Mouse (Mus musculus): Measurements from ENCODE around the gene Nfasc.
A peak's percentile ranks its signal among the peaks of the same experiment; 100 is the strongest.

Nfasc gene

DNA sequence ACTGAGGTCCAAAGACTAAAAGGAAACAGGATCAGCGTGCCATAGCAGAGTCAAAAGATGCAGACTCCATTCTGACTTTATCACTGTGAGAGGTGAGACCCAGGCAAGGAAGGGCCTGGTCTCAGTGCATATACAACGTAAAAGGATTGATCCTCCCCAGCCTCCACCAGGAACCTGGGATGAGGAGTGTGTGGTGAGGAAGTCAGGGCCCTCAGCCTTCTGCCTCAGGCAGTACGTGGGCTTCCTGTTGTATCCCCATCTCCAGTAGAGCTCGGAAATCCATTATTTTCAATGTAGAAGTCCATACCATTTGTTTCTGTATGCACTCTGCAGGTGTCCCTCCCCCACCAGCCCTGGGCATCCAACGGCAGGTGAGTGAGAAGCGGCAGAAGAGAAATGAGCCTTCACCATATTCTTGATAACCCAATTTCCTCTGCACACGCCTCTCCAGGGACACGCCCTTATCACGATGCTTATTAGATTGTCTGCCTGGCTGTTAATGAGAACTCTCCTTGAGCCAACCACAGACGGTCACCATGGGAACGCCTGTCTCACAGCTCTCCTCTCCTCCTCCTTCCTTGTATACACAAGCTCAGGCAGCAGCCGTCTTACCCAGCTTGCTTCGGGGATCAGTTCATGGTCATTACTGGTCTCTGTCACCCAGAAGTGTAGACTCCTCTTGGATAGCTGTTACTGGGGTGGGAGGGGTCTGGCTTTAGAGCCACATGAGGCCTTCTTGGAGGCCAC, 100.4 kb downstream of the Nfasc start:
- no peak for DNase-seq

DNA sequence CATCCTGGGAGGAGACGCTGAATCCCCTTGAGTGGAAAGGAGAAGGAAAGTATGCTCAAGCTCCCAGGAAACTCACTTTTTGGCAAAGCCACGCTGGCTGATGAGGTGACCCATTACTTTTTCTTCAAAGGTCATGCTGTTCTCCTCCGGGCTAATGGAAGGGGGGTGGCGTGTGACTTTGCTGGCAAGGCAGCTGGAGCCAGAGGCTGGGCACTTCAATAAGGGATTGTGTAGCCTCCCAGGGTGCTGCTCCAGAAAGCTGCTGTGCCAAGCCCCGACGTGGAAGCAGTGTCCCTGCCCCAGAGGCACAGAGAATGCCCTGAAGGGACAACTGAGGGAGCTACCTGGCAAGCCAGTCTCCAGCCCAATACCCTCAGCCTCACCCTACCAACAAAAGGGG, 101.3 kb downstream of the Nfasc start:
- no peak for DNase-seq

DNA sequence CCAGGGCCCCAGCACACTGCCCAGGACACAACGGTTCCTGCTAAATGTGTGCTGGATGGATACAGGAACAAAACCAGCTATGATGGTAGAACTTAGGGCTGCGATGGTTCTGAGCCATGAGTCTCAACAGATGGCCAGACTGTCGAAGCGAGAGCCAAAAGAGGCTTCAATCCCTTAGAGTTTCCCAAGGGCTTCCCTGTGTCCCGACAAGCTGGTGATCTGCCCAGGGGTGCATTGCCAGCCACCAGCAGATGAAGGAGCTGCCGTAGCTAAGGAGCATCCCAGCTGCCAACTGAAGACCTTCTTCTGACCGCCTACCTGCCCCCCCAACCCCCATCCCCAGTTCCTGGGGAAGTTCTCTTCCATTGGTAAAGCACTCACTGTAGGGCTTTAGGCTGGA, 104.3 kb downstream of the Nfasc start:
- DNase-seq = no peak

DNA sequence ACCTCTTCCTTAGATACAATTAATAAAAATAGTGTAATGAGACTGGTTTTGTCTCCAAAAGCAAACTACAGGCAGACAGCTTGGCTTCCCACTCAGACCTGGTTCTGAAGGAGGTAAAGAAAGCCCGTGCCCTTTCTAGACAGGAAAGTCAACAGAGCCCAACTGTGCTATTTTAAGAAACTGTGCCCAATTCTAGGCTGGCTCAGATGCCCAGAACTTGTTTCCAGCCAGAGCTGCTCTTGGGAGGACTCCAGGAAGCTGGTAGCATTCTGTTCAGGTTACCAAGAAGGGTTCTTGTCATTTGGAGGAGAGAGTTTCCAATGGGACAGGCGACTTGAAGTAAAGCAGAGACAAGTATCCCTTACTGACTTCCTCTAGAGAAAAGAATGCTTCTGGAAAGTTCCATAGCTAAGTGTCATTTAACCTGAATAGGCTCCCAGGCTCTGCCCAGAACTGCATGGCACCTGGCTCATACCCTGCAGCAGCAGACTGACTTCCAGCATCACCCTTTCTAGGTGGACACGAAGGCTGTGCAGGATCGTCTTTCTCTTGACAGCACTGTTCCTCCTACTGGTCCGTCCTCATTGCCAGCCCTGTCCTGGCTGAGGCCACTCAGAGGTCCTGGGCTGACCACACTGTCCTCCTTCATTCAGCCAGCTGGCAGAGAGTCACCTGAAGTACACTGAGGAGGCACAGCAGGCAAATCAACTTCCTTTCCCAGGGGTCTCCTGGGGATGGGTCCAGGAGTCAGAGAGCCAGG, 111.8 kb downstream of the Nfasc start:
- no peak for DNase-seq

DNA sequence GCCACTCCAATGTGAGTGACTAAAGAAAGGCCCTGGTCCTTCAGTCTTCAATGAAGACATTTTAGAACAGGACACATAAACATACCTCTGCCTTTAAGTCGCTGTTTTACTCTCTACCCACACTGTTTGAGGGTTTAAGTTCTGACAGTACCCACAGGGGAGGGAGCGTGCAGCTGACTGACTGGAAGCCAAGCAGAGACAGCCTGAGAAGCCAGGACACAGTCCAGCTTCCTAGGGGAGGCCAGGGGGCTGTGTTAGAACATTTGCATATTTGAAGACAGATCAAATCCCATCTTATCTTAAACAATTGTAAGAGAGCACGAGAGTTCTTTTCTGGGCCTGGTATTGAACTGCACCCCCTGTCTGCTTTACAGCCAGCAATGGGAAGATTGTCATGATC, 113.0 kb downstream of the Nfasc start:
- DNase-seq = no peak

DNA sequence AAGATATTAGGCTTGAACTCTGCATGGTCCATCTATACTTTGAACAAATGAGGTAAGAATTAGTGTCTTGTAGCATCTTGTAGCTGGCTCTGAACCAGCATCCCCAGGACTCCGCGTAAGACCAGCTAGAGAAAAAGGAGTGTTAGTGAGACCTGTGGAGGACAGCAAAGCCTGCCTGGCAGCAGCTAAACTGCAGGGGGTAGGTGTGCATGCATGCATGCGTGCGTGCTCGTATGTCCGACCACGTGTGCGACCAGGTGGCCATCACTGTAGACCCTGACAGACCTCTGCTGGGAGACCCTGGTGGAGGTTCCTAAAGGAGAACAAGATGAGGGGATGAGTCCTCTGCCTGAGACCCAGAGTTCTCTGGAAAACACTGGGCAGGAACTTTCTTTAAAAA, 113.4 kb downstream of the Nfasc start:
- DNase-seq = no peak

DNA sequence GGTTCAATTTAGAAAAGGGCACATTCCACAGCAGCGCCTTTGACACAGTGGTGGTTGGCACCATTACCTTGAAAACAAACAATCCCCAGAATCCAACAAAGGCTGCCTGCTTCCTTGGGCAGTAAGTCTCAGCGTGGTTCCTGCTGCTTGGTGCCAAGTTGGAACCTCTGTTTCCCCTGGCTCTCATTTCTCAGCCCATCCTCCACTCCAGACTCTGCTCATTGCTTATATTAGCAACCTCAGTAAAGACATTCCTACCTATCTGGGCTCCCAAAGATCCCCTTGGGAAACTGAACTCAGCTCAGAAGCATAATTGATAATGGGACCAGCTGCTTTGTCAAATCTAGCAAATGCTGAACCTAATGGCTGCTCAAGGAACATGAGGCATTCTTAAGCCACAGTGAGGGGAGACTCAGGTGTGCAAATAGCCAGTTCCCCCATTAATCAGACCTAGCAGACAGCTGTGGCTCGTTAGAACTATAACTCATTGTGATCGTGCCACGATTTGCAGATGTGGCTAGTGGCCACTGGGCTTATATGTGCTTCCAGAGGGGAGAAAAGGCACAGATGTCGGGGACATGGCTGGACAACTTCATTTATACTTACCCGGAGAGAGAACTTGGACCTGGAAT, 115.4 kb downstream of the Nfasc start:
- DNase-seq = no peak

DNA sequence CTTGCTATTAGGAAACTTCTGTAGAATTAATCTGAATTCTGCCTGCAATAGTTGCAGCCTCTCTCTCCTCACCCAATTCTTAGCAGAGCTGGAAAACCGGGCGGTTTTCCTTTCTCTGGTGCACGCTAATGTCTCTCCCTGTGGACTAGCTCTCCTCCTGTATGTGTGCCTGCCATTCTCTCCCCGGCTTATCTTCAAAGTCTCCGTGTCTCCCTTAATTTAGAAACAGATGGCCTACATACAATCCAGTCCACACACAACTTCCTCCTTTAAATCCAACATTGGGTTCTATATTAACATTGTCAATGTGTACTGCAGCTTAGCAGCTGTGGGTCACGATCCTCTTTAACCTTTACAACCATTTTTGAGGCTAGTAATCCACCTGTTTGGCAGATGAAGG, 116.6 kb downstream of the Nfasc start:
- no peak for DNase-seq

DNA sequence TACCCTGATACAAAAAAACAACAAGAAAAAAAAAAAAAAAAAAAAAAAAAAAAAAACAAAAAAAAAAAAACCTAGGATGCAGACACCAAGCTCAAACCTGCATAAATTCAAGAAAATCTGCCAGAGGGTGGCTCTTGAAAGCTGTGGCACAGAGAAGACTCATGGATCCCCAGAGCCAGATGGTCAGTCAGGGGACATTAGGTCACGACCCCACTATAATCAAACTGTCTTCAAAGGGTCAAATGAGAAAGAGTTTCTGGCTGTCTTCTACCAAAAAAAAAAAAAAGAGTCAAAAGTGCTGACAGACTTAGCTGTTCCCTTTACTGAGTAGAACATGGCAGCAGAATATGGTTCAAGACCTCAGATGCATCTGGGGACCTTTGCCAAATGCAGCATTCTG, 117.1 kb downstream of the Nfasc start:
- DNase-seq = no peak

DNA sequence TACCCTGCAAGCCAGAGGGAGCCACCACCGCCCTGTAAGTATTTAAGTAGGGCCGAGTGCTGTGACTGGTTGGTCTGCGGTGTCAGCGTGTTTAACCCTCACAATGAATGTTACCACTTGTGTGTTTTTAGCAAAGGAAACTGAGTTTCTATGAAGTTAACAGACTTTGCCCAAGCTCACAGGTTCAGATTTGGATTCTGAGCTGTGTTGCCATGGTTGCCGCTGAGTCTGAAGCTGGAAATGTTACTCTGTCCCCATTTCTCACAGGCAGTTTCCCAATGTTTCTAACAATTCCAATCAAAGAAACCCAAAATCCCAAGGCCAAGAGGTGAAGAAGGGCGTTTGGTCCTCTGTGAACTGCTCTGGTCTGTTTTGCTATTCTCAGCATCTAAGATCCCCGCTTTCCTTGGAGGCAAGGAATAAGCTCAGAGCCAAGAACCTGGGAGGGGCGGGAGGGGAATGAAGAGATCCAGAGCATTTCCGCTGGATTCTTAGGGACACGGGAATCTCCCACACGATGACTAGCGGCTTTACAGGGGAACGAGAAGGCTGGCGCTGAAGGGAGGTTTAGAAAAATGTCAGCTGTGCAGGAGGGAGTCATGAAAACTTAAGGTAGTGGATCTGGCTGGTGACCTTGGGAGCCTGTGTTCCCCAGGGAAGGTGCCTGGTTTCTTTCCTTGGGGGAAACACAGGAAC, 117.8 kb downstream of the Nfasc start:
- DNase-seq = no peak

DNA sequence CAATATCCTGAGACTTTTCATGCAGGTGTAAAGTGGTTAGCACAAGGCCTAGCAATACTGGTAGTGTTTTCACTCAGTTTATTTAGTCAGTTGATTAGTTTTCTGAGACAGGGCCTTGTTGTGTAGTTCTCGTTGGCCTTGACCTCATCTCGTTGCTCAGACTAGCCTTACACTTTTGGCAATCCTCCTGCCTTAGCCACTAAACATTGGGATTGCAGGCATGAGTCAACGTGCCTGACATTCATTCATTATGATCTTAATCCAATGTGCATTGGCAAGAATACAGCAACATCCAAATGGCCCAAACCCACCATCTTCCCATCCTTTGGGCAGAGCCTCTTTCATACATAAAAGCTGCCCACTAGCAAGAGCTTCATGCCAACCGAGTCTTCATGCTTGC, 129.5 kb downstream of the Nfasc start:
- no peak for DNase-seq

DNA sequence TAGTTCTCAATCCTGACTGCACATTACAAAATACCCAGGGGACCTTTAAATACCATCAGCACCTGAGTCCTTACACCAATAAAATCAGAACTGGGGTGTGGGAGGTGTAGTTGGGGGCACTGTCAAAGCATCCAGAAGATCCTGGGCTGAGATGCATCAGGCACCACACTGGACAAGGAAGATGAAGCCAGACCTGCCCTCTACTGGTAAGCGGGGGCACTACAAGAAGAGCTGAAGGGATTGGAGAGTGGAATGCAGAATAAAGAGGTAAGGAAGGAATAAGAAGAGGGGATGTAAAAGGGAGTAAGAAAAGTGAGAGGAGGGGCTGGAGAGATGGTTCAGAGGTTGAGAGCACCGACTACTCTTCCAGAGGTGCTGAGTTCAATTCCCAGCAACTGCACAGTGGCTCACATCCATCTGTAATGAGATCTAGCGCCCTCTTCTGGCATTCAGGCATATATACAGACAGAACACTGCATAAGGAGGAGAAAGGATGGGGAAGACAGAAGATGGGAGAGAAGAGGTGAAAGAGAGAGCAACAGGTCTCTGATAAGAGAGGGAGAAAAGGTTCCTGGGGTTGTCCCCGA, 132.5 kb downstream of the Nfasc start:
- peak; percentile 60 for DNase-seq

DNA sequence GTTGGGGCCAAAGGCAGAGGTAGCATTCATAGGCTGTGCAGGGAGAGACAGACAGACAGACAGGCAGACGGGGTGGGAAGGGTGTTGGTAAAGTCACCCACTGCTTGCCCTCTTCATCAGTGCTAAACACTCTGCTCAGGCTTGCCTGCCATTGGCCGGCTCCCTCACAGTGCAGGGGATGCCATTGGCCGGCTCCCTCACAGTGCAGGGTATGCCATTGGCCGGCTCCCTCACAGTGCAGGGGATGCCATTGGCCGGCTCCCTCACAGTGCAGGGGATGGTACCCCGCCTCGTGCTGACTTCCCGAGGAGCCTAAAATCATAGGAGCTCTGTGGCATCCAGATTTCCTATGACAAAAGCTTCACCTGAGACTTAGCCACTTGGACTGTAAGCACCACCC, 139.4 kb downstream of the Nfasc start:
- no peak for DNase-seq

DNA sequence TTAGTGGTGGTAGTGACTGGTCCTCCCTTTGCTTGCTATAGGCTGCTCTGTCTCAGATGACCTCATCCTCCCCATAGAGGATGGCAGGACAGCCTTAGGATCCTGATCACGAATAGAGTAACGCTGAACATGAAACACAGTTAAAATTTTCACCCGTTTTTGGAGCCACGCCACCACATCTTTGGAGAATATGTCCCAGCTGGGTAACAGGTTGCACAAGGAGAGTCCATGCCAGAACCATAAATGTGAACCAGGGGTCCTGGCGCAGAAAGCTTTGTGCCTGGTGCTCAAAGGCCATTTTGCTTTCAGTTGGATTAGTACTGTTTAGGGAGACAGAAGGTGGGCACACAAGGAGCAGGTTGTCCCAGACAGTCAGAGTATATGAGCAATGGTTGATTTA, 143.6 kb downstream of the Nfasc start:
- no peak for DNase-seq

DNA sequence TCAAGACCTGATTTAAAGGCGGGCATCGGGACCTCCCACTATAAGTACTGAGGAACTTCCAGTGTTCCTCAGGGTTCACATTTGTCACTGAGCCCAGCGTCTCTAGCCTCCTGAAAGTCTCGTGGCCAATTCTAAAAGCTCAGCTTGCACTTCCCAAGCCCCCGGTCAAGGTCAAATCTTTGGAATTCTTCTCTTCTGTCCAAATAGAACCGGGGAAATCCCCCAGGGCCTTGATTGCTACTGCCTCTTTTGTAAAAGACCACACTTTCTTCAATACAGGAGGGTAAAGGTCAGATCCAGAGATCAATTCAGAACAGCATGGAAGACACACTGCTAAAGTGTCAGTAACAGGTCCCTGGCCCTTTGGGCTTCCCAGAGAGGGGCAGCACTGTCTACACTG, 145.9 kb downstream of the Nfasc start:
- peak; percentile 12 for DNase-seq

DNA sequence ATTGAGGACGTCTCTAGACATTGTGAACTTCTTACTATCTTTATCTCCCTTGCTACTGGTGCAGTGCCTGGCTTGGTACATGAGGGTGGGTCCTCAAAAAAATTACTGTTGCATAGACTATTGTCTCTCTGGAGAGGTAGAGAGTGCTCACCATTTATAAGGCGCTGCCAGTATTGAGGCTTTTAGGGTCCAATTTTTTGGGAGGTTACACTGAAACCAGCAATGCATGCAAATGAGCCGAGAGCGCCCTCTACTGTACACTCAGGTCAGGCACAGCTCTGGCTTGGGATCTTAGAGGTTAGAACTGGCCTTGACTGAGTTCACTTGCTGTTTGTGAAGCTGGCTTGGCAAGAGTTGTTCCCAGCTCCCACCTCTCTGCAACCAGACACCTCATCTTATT, 147.0 kb downstream of the Nfasc start:
- peak; percentile 64 for DNase-seq

DNA sequence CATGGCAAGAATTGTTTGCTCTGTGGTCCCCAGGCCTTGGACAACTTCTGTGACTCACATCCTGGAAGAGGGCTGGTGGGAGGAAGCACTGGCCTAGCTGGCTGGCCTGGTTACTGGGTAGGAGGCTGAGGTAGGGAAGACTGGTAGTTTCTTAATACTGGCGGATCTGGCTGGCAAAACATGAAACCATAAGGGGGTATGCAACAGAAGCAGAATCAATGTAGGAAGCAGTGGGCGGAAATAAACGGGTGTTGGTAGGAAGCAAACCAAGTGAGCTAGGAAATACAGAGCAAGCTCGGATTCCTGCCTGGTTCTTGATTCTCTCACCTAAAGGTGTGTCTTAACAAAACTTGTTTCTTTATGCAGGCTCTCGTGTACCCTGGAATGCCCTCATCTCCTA, 149.5 kb downstream of the Nfasc start:
- no peak for DNase-seq

DNA sequence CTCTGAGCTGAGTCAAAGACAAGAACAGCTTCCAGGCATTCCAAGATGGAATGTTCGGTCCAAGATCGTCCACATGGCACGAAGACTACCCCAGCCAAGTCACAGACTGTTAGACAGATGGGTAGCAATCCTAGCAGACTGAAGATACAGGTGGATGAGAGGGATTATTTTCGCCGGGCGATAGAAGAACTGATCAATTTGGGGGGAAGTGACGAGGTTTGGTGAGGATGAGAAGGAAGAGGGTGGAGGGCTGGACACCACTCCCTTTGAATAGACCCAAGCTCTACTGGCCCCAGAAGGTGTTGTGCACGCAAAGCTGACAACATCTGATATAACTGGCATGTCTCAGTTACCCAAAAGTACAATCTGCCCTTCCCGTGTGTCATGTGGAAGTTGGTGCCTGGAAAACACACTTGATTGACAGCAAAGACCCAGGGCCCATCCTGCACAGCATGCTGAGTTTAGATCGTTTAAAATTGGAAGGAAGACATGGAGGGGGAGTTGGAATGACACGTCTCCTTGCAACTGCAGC, 150.1 kb downstream of the Nfasc start:
- DNase-seq = no peak

DNA sequence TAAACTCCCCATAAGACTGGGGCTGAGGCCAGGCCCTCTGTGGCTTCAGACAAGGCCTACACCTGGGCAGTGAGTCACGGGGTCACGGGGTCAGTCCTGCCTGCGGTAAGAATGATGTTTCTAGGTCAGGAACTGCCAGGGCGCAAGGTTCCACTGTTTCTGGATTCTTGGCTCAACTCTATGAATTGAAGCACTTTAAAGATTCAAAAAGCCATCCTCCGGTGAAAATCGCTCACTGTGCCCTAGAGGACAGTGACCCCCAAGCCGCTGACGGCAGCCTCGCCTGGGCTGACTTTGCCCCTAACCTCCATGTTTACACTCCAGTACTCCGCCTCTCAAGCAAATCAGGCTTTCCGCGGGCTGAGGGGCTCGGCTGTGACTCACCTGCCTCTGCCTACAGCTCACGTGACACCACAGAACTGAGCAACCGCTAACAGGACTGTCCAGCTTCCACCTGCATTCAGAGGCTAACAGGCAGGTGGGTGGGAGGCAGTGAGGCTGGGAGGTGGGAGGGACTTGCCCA, 154.9 kb downstream of the Nfasc start:
- peak; percentile 69 for DNase-seq

DNA sequence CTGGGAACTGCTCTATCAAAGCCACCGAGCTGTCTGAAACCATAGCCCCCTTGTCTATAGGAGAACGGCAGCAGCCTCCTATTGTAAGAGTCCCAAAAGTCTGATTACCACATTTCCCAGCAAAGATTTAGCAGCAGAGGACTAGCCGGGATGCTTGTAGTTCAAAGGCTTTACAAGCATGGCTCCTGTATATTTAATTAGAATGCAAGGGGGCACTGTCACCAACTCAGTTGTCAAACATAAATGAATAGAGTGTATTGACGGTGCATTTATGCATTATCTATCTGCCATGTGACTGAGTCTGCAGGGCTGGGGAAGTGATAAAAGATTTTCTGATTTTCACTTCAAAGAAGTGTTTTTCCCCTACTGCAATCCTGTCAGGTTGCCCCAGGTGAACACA, 156.2 kb downstream of the Nfasc start:
- DNase-seq = no peak

DNA sequence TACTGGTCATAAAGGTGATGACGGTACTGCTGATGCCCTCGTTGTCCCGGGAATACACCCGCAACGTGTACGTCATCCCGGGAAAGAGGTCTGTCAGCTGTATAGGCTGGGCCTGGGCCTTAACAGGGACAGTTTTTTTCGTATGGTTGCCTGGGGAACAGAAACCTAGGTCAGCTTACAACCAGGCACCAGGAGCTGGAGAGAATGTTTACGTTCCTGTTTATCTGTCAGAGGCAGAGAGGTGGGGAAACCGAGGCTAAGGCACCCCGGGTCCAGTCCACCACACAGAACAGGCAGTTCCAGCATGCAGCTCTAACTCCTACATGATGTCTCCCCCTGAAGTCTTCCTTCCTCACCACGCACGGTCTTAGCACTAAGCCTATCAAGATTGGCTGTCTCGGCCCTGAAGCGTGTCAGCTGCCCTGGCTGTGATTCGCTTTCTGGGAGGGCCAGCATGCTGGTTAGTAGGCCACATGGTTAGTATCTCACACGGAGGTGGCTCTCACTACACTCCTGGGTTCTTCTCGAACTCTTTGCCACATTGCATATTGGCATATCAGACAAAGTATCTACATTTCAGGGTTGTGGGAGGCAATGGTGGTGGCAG, 158.5 kb downstream of the Nfasc start:
- DNase-seq = no peak
